Mouse (Mus musculus) urinary bladder, postnatal 4 days (tissue): ENCODE measurements at regions not wholly inside any gene's neighbourhood (a gene's known extent, or its start where the extent isn't known, plus 50 kb on each side); places are given as distances from the start of the nearest gene placed in this dataset.
"Not testable (repeated sequence)": the region's sequence is repeated elsewhere in the genome, so short reads cannot be mapped to it uniquely, and the experiment has no call there.

Experiments
- DNase-seq, 2 experiments: peaks; one replicate each; pipeline ENCODE4 v3.0.0; 2021 to 2022; ENCODE audit warnings: low spot score in 2 of 2

GRCm38 (mm10) chrX:99732526-99732925 is 88.3 kb upstream of the Tmem28 start:
- DNase-seq = no peak

- no peak for DNase-seq
These were observed 95.7 kb upstream of the Tmem28 start for GRCm38 (mm10) chrX:99725101-99725500.

GRCm38 (mm10) chrX:99695366-99695765 is 125.5 kb upstream of the Tmem28 start:
- no peak for DNase-seq

- DNase-seq = no peak
These were observed 129.8 kb upstream of the Tmem28 start for GRCm38 (mm10) chrX:99690971-99691370.

- DNase-seq = no peak
These were observed 131.1 kb upstream of the Tmem28 start for GRCm38 (mm10) chrX:99689761-99690160.

GRCm38 (mm10) chrX:99682491-99682890 is 138.3 kb upstream of the Tmem28 start:
- DNase-seq = not testable (repeated sequence)

GRCm38 (mm10) chrX:99667596-99667995 is 153.2 kb upstream of the Tmem28 start:
- DNase-seq = no peak

- DNase-seq = no peak
These were observed 158.3 kb upstream of the Tmem28 start for GRCm38 (mm10) chrX:99662566-99662965.

- no peak for DNase-seq
These were observed 161.2 kb upstream of the Tmem28 start for GRCm38 (mm10) chrX:99659496-99660140.

- DNase-seq = peak; percentile 31 to 72
These were observed 162.9 kb upstream of the Tmem28 start for GRCm38 (mm10) chrX:99657790-99658451.

GRCm38 (mm10) chrX:99656988-99657387 is 163.8 kb upstream of the Tmem28 start:
- DNase-seq = no peak

GRCm38 (mm10) chrX:99632211-99632775 is 161.2 kb upstream of the Pja1 start:
- DNase-seq = no peak

GRCm38 (mm10) chrX:99624515-99625179 is 153.6 kb upstream of the Pja1 start:
- no peak for DNase-seq

GRCm38 (mm10) chrX:99612130-99612759 is 141.2 kb upstream of the Pja1 start:
- DNase-seq = peak in 1 of 2 experiments; percentile 19

- no peak for DNase-seq
These were observed 139.0 kb upstream of the Pja1 start for GRCm38 (mm10) chrX:99610096-99610495.

GRCm38 (mm10) chrX:99609591-99609990 is 138.5 kb upstream of the Pja1 start:
- DNase-seq = no peak

- DNase-seq = no peak
These were observed 137.2 kb upstream of the Pja1 start for GRCm38 (mm10) chrX:99608284-99608692.

- DNase-seq = no peak
These were observed 134.2 kb upstream of the Pja1 start for GRCm38 (mm10) chrX:99605084-99605824.

GRCm38 (mm10) chrX:99603714-99604113 is 132.6 kb upstream of the Pja1 start:
- DNase-seq = no peak

GRCm38 (mm10) chrX:99602268-99602885 is 131.3 kb upstream of the Pja1 start:
- DNase-seq = no peak

GRCm38 (mm10) chrX:99595493-99595892 is 124.4 kb upstream of the Pja1 start:
- no peak for DNase-seq
